Mouse (Mus musculus): Measurements from ENCODE around the gene Akr1c14. TPM values are rescaled to one million over a fixed set of nuclear protein-coding genes. Genes with fewer than 3 reads are reported as not detected.
"Not testable (repeated sequence)": the region's sequence is repeated elsewhere in the genome, so short reads cannot be mapped to it uniquely, and the experiment has no call there.

The Akr1c14 gene
- polyA plus RNA-seq, 1 experiment from 2014 or later, result 5.1 TPM

GRCm38 (mm10) chr13:4124471-4124870 lies 75.7 kb downstream of the Akr1c14 start:
- H3K36me3 ChIP-seq (replicated peaks); H3K4me2 ChIP-seq; H3K27ac ChIP-seq (replicated peaks); H3K4me3 ChIP-seq (replicated peaks); H3K9me3 ChIP-seq (replicated peaks); H3K27me3 ChIP-seq; ATAC-seq (ENCODE audit: insufficient read depth); H3K4me1 ChIP-seq (replicated peaks); H3K9ac ChIP-seq: not testable (repeated sequence)
- WGBS (ENCODE audit: insufficient replicate concordance), result 73% methylated on average over 6 of the region's 6 CpGs

DNA sequence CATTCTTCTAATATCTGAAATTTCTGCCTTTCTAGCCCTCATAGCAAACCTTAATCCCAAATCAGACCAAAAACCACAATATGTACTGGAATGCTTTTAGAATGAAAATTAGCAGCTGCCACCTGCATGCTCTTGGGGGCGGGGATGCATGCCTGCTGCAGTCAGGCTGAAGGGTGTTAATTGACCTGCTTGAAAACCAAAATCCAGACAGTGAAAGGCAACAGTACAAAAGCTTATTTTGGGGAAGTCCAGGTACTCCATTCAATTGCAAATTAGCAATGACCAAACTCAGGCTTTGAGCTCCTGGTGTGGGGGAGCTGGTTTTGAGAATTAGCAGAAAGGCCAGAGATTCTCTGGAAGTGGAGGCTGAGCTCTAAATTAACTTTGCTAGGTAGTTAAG lies 77.0 kb downstream of the Akr1c14 start:
- not testable (repeated sequence) for H3K9me3 ChIP-seq (replicated peaks)
- 63% methylated on average over 1 of the region's 1 CpGs for WGBS (ENCODE audit: insufficient replicate concordance)

GRCm38 (mm10) chr13:4129100-4129499 lies 80.3 kb downstream of the Akr1c14 start:
- WGBS (ENCODE audit: insufficient replicate concordance), result 20% methylated on average over 5 of the region's 5 CpGs
- Histone ChIP-seq H3K27ac (replicated peaks) (no peak overlapping the region), H3K4me1 (replicated peaks) (no peaks in the 10 kb centered on the region), H3K36me3 (replicated peaks) (no peaks in the 10 kb centered on the region), H3K4me3 (replicated peaks) (no peak overlapping the region), H3K4me2 (no peak overlapping the region), H3K27me3 (no peaks in the 10 kb centered on the region), H3K9ac (no peak overlapping the region), H3K9me3 (replicated peaks) (no peaks in the 10 kb centered on the region)
- ATAC-seq (ENCODE audit: insufficient read depth), result no peak

More for the DNA sequence above, 77.0 kb downstream of the Akr1c14 start:
- H3K36me3 ChIP-seq (replicated peaks); ATAC-seq (ENCODE audit: insufficient read depth); H3K27me3 ChIP-seq; H3K27ac ChIP-seq (replicated peaks); H3K4me3 ChIP-seq (replicated peaks); H3K9ac ChIP-seq; H3K4me1 ChIP-seq (replicated peaks); H3K4me2 ChIP-seq: not testable (repeated sequence)

DNA sequence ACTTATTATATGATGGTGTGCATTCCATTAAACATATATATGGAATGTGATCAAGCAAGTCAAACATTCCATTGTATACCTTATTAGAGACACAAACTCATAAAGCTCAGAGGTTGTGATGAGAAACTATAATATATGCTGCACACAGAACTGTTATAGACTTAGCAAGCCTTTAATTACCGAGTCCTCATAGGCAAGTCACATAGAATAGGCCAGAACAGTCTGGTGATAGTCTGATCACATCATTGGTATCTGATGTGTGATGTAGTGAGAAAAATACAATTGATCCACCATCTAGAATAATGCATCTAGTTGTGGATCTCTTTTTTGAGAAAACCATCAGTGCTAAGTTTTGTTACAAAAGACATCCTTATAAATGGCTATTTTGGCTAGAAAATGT lies 82.5 kb downstream of the Akr1c14 start:
- no peaks in the 10 kb centered on the region for H3K36me3 ChIP-seq (replicated peaks)
- H3K4me1 ChIP-seq (replicated peaks), result no peaks in the 10 kb centered on the region
- no peaks in the 10 kb centered on the region for H3K9me3 ChIP-seq (replicated peaks)
- no peak overlapping the region for H3K27ac ChIP-seq (replicated peaks)
- no peak overlapping the region for H3K4me3 ChIP-seq (replicated peaks)
- H3K4me2 ChIP-seq, result no peak overlapping the region
- ATAC-seq (ENCODE audit: insufficient read depth), result no peak
- H3K27me3 ChIP-seq, result no peaks in the 10 kb centered on the region
- no peak overlapping the region for H3K9ac ChIP-seq
- 48% methylated on average over 1 of the region's 1 CpGs for WGBS (ENCODE audit: insufficient replicate concordance)

DNA sequence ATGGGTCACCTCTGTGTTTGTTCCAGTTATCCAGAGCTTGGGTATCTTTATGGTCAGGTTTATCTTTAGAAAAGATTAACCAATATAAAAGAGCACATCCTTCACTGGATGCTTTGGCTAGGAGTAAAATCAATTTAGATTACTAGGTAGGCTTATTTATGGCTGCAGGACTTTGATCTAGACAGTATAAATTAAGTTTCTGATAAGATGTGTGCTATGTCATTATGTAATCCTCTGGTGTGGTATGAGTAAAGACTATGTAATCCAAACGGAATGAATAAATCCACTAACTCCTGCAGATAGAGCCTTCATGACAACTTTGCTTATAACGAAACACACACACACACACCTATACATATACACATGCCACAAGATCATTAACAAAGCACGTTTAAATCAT lies 82.9 kb downstream of the Akr1c14 start:
- H3K4me3 ChIP-seq (replicated peaks), result no peak overlapping the region
- H3K4me1 ChIP-seq (replicated peaks), result no peaks in the 10 kb centered on the region
- H3K27me3 ChIP-seq, result no peaks in the 10 kb centered on the region
- H3K4me2 ChIP-seq, result no peak overlapping the region
- H3K27ac ChIP-seq (replicated peaks), result no peak overlapping the region
- ATAC-seq (ENCODE audit: insufficient read depth), result no peak
- H3K9ac ChIP-seq, result no peak overlapping the region
- 38% methylated on average over 3 of the region's 3 CpGs for WGBS (ENCODE audit: insufficient replicate concordance)
- no peaks in the 10 kb centered on the region for H3K9me3 ChIP-seq (replicated peaks)
- H3K36me3 ChIP-seq (replicated peaks), result no peaks in the 10 kb centered on the region

DNA sequence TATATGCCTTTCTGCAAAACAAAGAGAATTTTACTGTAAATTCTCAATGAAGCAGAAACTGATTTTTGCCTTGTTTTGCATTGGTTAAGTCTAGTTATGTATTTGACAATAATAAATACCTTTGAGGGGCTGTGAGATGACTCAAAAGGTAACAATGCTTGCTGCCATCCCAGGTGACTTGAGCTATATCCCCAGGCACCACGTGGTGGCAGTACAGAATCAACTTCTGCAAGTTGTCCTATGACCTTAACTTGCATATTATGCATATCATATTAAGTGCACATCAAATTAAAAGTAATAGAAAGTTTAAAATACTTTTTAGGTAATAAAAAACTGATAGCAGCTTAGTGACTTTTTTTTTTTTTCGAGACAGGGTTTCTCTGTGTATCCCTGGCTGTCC lies 84.3 kb downstream of the Akr1c14 start:
- ATAC-seq (ENCODE audit: insufficient read depth), result no peak
- no peak overlapping the region for H3K4me3 ChIP-seq (replicated peaks)
- no peaks in the 10 kb centered on the region for H3K9me3 ChIP-seq (replicated peaks)
- H3K27ac ChIP-seq (replicated peaks), result no peak overlapping the region
- 17% methylated on average over 2 of the region's 2 CpGs for WGBS (ENCODE audit: insufficient replicate concordance)
- H3K27me3 ChIP-seq, result no peaks in the 10 kb centered on the region
- H3K4me1 ChIP-seq (replicated peaks), result no peaks in the 10 kb centered on the region
- H3K36me3 ChIP-seq (replicated peaks), result no peaks in the 10 kb centered on the region
- H3K4me2 ChIP-seq, result no peak overlapping the region
- H3K9ac ChIP-seq, result no peak overlapping the region

Other genes with a start within 250 kb of the Akr1c14 start
- gene Calml3, start 244.7 kb upstream of the Akr1c14 start, polyA plus RNA-seq (2015; fragmentation: Nextera tagmentation; extraction: Ambion mirVana), result not detected in 2 replicates
- 0.43 TPM in 1 of 2 replicates, not detected in the other for gene Calm4, start 211.3 kb upstream of the Akr1c14 start, polyA plus RNA-seq (2015; fragmentation: Nextera tagmentation; extraction: Ambion mirVana)
- not detected in 2 replicates for gene Calm5, start 194.8 kb upstream of the Akr1c14 start, polyA plus RNA-seq (2015; fragmentation: Nextera tagmentation; extraction: Ambion mirVana)
- 51.4 and 58.3 TPM in 2 replicates for gene Net1, start 130.8 kb upstream of the Akr1c14 start, polyA plus RNA-seq (2015; fragmentation: Nextera tagmentation; extraction: Ambion mirVana)
- gene Tubal3, start 130.7 kb upstream of the Akr1c14 start, polyA plus RNA-seq (2015; fragmentation: Nextera tagmentation; extraction: Ambion mirVana), result 0.06 TPM in 1 of 2 replicates, not detected in the other
- gene Ucn3, start 103.7 kb upstream of the Akr1c14 start, polyA plus RNA-seq (2015; fragmentation: Nextera tagmentation; extraction: Ambion mirVana), result not detected in 2 replicates
- gene Akr1c18, start 101.6 kb downstream of the Akr1c14 start, polyA plus RNA-seq (2015; fragmentation: Nextera tagmentation; extraction: Ambion mirVana), result 0.71 and 1.0 TPM in 2 replicates
- 44.6 and 46.3 TPM in 2 replicates for gene Akr1c13, start 142.1 kb downstream of the Akr1c14 start, polyA plus RNA-seq (2015; fragmentation: Nextera tagmentation; extraction: Ambion mirVana)
- gene Akr1c19, start 179.7 kb downstream of the Akr1c14 start, polyA plus RNA-seq (2015; fragmentation: Nextera tagmentation; extraction: Ambion mirVana), result 45.4 and 51.4 TPM in 2 replicates
- gene Akr1c12, start 230.4 kb downstream of the Akr1c14 start, polyA plus RNA-seq (2015; fragmentation: Nextera tagmentation; extraction: Ambion mirVana), result 15.5 and 19.7 TPM in 2 replicates

Data from liver, embryonic 15.5 days (tissue).